Mouse (Mus musculus): Measurements from ENCODE around the gene Adgre5. TPM values are rescaled to one million over a fixed set of nuclear protein-coding genes. Genes with fewer than 3 reads are reported as not detected.

Gene Adgre5
- polyA plus RNA-seq, 1 experiment from 2014 or later: 18.0 TPM

DNA sequence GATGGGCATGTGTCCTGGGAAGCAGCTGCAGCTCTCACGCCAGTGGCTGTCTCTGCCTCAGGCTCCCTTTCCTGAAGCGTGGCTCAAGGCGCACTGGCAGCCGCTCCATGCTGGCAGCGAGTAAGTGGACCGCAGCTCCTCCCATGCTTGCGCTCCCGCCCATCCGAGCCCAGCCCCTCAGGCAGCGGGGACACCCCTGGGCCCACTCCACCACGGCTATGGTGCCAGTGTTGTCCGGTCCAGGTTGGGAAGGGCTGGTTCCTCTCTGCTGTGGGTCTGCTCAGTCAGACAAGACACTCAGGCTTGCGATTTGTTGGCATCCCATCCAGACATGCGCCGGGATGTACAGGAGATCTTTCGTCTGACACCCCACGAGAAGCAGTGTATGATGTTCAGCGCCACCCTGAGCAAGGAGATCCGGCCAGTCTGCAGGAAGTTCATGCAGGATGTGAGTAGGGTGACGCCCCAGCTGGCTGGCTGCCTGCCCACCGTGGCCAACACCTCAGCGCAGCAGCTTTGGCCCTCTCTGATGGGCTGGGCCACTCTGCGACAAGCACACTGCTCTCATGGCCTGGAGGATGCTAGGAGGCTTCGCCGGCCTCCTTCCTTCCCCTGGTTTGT lies 19.6 kb downstream of the Adgre5 start:
- H3K36me3 ChIP-seq (ENCODE audit: control insufficient read depth, insufficient read depth, low read length): peaks cover 44% of the 10 kb centered on the region
- no peak for ATAC-seq (ENCODE audit: insufficient read depth, low FRiP score, low TSS enrichment)

DNA sequence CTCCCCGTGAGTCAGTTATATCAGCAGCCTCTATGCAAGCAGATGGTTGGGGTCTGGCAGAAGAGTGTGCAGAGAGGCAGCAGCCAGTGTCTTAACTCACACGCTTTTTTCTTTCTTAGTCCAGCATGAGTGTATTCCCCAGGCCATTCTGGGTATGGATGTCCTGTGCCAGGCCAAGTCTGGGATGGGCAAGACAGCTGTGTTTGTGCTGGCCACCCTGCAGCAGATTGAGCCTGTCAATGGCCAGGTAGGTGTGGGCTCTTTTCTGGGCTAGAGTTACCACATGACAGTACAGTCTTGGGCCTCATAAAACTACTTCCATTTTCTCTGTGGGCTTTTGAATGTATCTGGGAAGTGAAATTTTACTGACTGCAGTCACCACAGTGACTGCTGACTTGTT lies 21.4 kb downstream of the Adgre5 start:
- Histone ChIP-seq H3K27me3 (ENCODE audit: control insufficient read depth, insufficient read depth, low read length) (no peaks in the 10 kb centered on the region), H3K4me3 (ENCODE audit: low read depth, low read length) (no peak overlapping the region), H3K9ac (ENCODE audit: low read length) (no peak overlapping the region), H3K27ac (ENCODE audit: low read depth, low read length) (no peak overlapping the region), H3K4me1 (ENCODE audit: control insufficient read depth, insufficient read depth, low read length) (peaks cover 10% of the 10 kb centered on the region), H3K9me3 (ENCODE audit: control insufficient read depth, low read length) (no peaks in the 10 kb centered on the region), H3K4me2 (ENCODE audit: low read depth) (no peak overlapping the region), H3K36me3 (ENCODE audit: control insufficient read depth, insufficient read depth, low read length) (peaks cover 36% of the 10 kb centered on the region)
- DNase-seq (ENCODE audit: low spot score) (no peak), ATAC-seq (ENCODE audit: insufficient read depth, low FRiP score, low TSS enrichment) (no peak)
- WGBS: 86% methylated on average over 2 of the region's 2 CpGs

More for the DNA sequence above, 19.6 kb downstream of the Adgre5 start:
- Histone ChIP-seq H3K4me1 (ENCODE audit: control insufficient read depth, insufficient read depth, low read length) (peaks cover 4% of the 10 kb centered on the region; the same call in 1 of the 2 replicates), H3K4me2 (ENCODE audit: low read depth) (no peak overlapping the region), H3K27me3 (ENCODE audit: control insufficient read depth, insufficient read depth, low read length) (no peaks in the 10 kb centered on the region), H3K9me3 (ENCODE audit: control insufficient read depth, low read length) (no peaks in the 10 kb centered on the region), H3K9ac (ENCODE audit: low read length) (no peak overlapping the region), H3K27ac (ENCODE audit: low read depth, low read length) (no peak overlapping the region), H3K4me3 (ENCODE audit: low read depth, low read length) (no peak overlapping the region)
- DNase-seq (ENCODE audit: low spot score): no peak
- WGBS: 92% methylated on average over 25 of the region's 25 CpGs

DNA sequence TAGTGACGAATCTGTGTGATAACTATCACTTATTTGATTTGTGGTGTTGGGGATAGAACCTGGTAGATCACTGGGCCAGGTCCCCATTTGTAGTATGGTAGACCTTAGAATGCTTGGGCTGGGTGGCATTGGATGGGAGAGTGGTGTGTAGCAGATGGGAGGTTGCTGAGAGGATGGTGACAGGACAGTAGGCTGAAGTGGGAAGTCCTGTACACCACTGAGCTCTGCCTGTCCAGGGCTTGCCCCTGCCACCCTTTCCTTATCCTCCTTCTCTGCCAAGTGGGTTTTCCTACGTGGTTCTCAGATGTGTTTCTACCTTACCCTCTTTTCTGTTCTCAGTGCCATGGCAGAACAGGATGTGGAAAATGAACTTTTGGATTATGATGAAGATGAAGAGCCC lies 22.1 kb downstream of the Adgre5 start:
- Histone ChIP-seq H3K4me2 (ENCODE audit: low read depth) (no peak overlapping the region), H3K9me3 (ENCODE audit: control insufficient read depth, low read length) (no peaks in the 10 kb centered on the region), H3K27me3 (ENCODE audit: control insufficient read depth, insufficient read depth, low read length) (no peaks in the 10 kb centered on the region), H3K4me3 (ENCODE audit: low read depth, low read length) (no peak overlapping the region), H3K9ac (ENCODE audit: low read length) (no peak overlapping the region), H3K36me3 (ENCODE audit: control insufficient read depth, insufficient read depth, low read length) (peaks cover 35% of the 10 kb centered on the region), H3K4me1 (ENCODE audit: control insufficient read depth, insufficient read depth, low read length) (peaks cover 10% of the 10 kb centered on the region), H3K27ac (ENCODE audit: low read depth, low read length) (no peak overlapping the region)
- 88% methylated on average over 2 of the region's 2 CpGs for WGBS
- DNase-seq (ENCODE audit: low spot score) (no peak), ATAC-seq (ENCODE audit: insufficient read depth, low FRiP score, low TSS enrichment) (no peak)

DNA sequence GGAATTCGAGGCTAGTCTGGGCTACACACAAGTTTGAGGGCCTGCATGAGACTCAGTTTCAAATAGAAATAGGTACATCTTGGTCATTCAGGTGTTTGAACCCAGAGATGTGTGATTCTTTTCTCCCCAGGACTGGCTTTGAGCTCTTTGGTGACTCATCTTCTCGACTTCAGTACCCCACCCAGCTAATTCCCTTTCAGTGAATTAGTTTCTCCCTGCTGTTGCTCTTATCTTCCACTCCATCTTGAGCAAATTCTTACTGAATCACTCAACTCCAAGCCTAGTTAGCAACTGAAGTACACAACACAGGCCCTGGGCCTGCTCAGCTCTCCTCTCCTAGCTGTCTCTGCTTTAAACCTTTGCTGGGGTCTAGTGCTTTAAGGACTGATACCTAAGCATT lies 24.6 kb downstream of the Adgre5 start:
- Histone ChIP-seq H3K4me1 (ENCODE audit: control insufficient read depth, insufficient read depth, low read length) (peaks cover 10% of the 10 kb centered on the region), H3K27ac (ENCODE audit: low read depth, low read length) (no peak overlapping the region), H3K4me2 (ENCODE audit: low read depth) (peak overlapping the region; percentile 83), H3K27me3 (ENCODE audit: control insufficient read depth, insufficient read depth, low read length) (no peaks in the 10 kb centered on the region), H3K36me3 (ENCODE audit: control insufficient read depth, insufficient read depth, low read length) (peaks cover 13% of the 10 kb centered on the region), H3K4me3 (ENCODE audit: low read depth, low read length) (peak overlapping the region; percentile 92; the same call in 1 of the 2 replicates), H3K9ac (ENCODE audit: low read length) (no peak overlapping the region), H3K9me3 (ENCODE audit: control insufficient read depth, low read length) (no peaks in the 10 kb centered on the region)
- ATAC-seq (ENCODE audit: insufficient read depth, low FRiP score, low TSS enrichment): no peak
- no peak for DNase-seq (ENCODE audit: low spot score)
- WGBS: 88% methylated on average over 2 of the region's 2 CpGs

DNA sequence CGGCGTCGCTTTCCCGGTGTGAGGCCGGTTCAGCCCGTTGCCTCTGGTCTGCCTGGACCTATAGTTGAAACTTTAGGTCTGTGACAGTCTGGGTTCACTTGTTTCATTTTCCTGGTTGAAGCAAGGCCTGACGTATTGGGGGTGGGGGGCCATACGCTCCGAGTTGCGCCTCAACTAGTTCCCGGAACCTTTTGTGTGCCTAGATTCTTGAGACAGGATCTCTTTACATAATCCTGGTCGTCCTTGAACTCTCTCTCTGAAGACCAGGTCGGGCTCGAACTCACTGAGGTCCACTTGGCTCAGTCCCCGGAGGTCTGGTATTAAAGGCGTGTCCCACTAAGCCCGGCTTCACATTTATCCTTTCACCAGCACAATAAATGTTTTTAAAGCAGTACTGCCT lies 25.4 kb downstream of the Adgre5 start:
- peak overlapping the region; percentile 86 for H3K9ac ChIP-seq (ENCODE audit: low read length)
- no peaks in the 10 kb centered on the region for H3K27me3 ChIP-seq (ENCODE audit: control insufficient read depth, insufficient read depth, low read length)
- peaks cover 7% of the 10 kb centered on the region for H3K36me3 ChIP-seq (ENCODE audit: control insufficient read depth, insufficient read depth, low read length)
- DNase-seq (ENCODE audit: low spot score) (no peak), ATAC-seq (ENCODE audit: insufficient read depth, low FRiP score, low TSS enrichment) (no peak)
- no peak overlapping the region for H3K27ac ChIP-seq (ENCODE audit: low read depth, low read length)
- peak overlapping the region; percentile 92 for H3K4me3 ChIP-seq (ENCODE audit: low read depth, low read length)
- peak overlapping the region; percentile 83 for H3K4me2 ChIP-seq (ENCODE audit: low read depth)
- peaks cover 10% of the 10 kb centered on the region for H3K4me1 ChIP-seq (ENCODE audit: control insufficient read depth, insufficient read depth, low read length)
- H3K9me3 ChIP-seq (ENCODE audit: control insufficient read depth, low read length): no peaks in the 10 kb centered on the region
- WGBS: 2% methylated on average over 17 of the region's 17 CpGs

DNA sequence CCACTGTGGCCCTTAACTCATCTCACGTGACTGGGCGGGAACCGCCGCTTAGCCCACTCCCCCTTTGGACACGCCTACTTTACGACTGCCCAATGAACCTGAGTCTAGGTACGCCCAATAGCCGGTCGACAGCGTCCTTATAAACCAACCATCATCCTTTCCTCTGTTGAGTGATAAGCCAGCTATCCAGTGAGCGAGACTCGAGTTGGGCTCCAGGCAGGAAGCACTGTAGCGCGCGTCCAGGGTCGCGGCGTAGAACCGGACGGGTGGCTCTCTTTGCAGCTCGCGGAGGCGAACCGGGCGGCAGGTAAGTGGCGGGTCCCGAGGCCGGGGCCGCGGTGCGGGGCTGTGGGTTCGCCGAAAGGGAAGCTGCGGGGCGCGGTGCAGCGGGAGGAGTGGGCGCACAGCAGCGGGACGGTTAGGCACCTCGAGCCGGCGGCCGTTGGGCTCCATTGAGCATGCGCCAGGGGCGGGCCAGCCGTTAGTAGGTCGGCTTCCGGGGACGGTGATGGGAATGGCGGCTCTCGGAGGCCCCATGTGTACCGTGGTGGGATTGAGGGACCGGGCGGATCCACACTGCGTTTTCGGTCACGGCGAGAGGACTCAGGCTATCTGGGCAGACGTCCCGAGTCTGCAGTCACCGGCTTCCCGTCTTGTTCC lies 26.0 kb downstream of the Adgre5 start, which contains the start of gene Ddx39:
Gene Ddx39, plus strand, starts transcription at position 147 of the 660 bp plus-strand sequence.
- ATAC-seq (ENCODE audit: insufficient read depth, low FRiP score, low TSS enrichment) (peak; percentile 99), DNase-seq (ENCODE audit: low spot score) (peak; percentile 94)
- peak within 1 kb of the TSS; percentile 86 for H3K9ac ChIP-seq (ENCODE audit: low read length)
- under 1% methylated on average over 63 of the region's 63 CpGs for WGBS
- H3K27ac ChIP-seq (ENCODE audit: low read depth, low read length): peak within 1 kb of the TSS; percentile 85
- H3K27me3 ChIP-seq (ENCODE audit: control insufficient read depth, insufficient read depth, low read length): no peaks in the 10 kb centered on the region
- H3K4me2 ChIP-seq (ENCODE audit: low read depth): peak within 1 kb of the TSS; percentile 83
- H3K4me3 ChIP-seq (ENCODE audit: low read depth, low read length): peak within 1 kb of the TSS; percentile 92
- no peaks in the 10 kb centered on the region for H3K9me3 ChIP-seq (ENCODE audit: control insufficient read depth, low read length)
- H3K4me1 ChIP-seq (ENCODE audit: control insufficient read depth, insufficient read depth, low read length): peaks cover 10% of the 10 kb centered on the region
- H3K36me3 ChIP-seq (ENCODE audit: control insufficient read depth, insufficient read depth, low read length): peaks cover under 1% of the 10 kb centered on the region; the same call in 1 of the 2 replicates

DNA sequence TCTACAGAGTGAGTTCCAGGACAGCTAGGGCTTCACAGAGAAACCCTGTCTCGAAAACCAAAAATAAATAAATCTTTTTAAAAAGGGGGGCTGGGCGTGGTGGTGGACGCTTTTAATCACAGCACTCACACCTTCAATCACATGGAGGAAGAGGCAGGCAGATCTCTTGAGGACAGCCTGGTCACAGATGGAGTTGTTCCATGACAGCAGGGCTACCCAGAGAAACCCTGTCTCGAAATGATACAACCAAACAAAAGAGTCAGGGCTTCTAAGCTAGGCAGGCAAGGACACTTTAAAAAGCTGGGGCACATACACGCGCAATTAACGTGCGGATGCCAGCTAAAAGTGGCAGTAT lies 26.5 kb downstream of the Adgre5 start:
- WGBS: 17% methylated on average over 8 of the region's 8 CpGs
- H3K27ac ChIP-seq (ENCODE audit: low read depth, low read length): no peak overlapping the region
- no peaks in the 10 kb centered on the region for H3K27me3 ChIP-seq (ENCODE audit: control insufficient read depth, insufficient read depth, low read length)
- 0 out of 2 replicates have a peak overlapping the region, but pooled peaks have one; percentile 19 for H3K4me2 ChIP-seq (ENCODE audit: low read depth)
- ATAC-seq (ENCODE audit: insufficient read depth, low FRiP score, low TSS enrichment) (peak; percentile 49; the same call in 1 of the 2 replicates), DNase-seq (ENCODE audit: low spot score) (no peak)
- H3K9ac ChIP-seq (ENCODE audit: low read length): no peak overlapping the region
- H3K4me1 ChIP-seq (ENCODE audit: control insufficient read depth, insufficient read depth, low read length): peaks cover 10% of the 10 kb centered on the region
- no peaks in the 10 kb centered on the region for H3K36me3 ChIP-seq (ENCODE audit: control insufficient read depth, insufficient read depth, low read length)
- H3K4me3 ChIP-seq (ENCODE audit: low read depth, low read length): peak overlapping the region; percentile 92
- no peaks in the 10 kb centered on the region for H3K9me3 ChIP-seq (ENCODE audit: control insufficient read depth, low read length)

DNA sequence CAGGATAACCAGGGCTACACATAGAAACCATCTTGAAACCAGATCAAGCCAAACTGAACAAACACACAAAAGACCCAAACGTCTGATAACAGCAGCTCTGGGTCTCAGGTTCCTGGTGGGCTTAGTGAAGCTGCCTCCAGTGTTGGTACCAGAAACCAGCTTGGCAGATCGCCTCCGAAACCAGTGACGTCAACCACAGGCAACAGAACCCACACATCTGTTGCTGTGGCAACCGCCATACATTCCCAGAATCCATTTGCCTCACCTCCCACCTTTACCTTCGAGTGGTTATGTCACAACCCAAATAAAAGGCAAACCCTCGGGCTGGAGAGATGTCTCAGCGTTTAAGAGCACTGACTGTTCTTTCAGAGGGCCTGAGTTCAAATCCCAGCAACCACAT lies 33.6 kb downstream of the Adgre5 start:
- Histone ChIP-seq H3K27me3 (ENCODE audit: control insufficient read depth, insufficient read depth, low read length) (no peaks in the 10 kb centered on the region), H3K9ac (ENCODE audit: low read length) (no peak overlapping the region), H3K9me3 (ENCODE audit: control insufficient read depth, low read length) (no peaks in the 10 kb centered on the region), H3K4me1 (ENCODE audit: control insufficient read depth, insufficient read depth, low read length) (no peaks in the 10 kb centered on the region), H3K36me3 (ENCODE audit: control insufficient read depth, insufficient read depth, low read length) (no peaks in the 10 kb centered on the region), H3K27ac (ENCODE audit: low read depth, low read length) (no peak overlapping the region), H3K4me3 (ENCODE audit: low read depth, low read length) (no peak overlapping the region), H3K4me2 (ENCODE audit: low read depth) (no peak overlapping the region)
- DNase-seq (ENCODE audit: low spot score) (no peak), ATAC-seq (ENCODE audit: insufficient read depth, low FRiP score, low TSS enrichment) (no peak)
- 83% methylated on average over 8 of the region's 8 CpGs for WGBS

DNA sequence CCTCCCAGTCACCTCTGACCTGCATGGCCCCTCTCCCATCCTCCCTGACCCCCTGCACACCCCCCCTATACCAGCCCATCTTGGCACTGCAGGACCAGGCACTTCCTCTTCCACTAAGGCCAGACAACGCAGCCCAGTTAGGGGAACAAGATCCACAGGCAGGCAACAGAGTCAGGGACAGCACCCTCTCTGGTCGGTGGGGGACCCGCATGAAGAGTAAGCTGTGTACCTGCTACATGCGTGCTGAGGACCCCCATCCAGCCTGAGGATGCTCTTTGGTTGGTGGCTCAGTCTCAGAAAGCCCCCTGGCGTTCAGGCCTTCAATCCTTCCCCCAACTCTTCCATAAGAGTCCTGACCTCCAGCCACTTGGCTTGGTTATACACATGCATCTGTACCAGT lies 34.7 kb downstream of the Adgre5 start:
- no peak overlapping the region for H3K27ac ChIP-seq (ENCODE audit: low read depth, low read length)
- H3K9ac ChIP-seq (ENCODE audit: low read length): no peak overlapping the region
- WGBS: 55% methylated on average over 5 of the region's 5 CpGs
- no peaks in the 10 kb centered on the region for H3K9me3 ChIP-seq (ENCODE audit: control insufficient read depth, low read length)
- H3K4me2 ChIP-seq (ENCODE audit: low read depth): no peak overlapping the region
- no peaks in the 10 kb centered on the region for H3K4me1 ChIP-seq (ENCODE audit: control insufficient read depth, insufficient read depth, low read length)
- no peaks in the 10 kb centered on the region for H3K36me3 ChIP-seq (ENCODE audit: control insufficient read depth, insufficient read depth, low read length)
- no peaks in the 10 kb centered on the region for H3K27me3 ChIP-seq (ENCODE audit: control insufficient read depth, insufficient read depth, low read length)
- no peak for DNase-seq (ENCODE audit: low spot score)
- no peak overlapping the region for H3K4me3 ChIP-seq (ENCODE audit: low read depth, low read length)
- ATAC-seq (ENCODE audit: insufficient read depth, low FRiP score, low TSS enrichment): no peak

Measured in neural tube, embryonic 11.5 days (tissue).